Mouse (Mus musculus) megakaryocyte, embryonic 14.5 days (primary cell): ENCODE results near the gene Atoh7.

ENCODE experiments used
- FLI1 ChIP-seq: IDR thresholded peaks from 2 replicates; pipeline ENCODE4 v1.6.1; 2012; ENCODE audit warnings: low read length, inconsistent platforms, mixed read lengths
- GATA1 ChIP-seq: IDR thresholded peaks from 3 replicates; pipeline ENCODE4 v1.6.1; 2012; ENCODE audit warnings: mixed read lengths, low read length, inconsistent platforms, borderline replicate concordance

GRCm38 (mm10) chr10:63065988-63066387 is 33.5 kb upstream of the Atoh7 start:
- no peak for TF ChIP-seq GATA1
- no peak for TF ChIP-seq FLI1
